Mouse (Mus musculus) neutrophil, adult 59 days (primary cell): Measurements from ENCODE around the gene Mrps15. TPM values are rescaled to one million over a fixed set of nuclear protein-coding genes. Genes with fewer than 3 reads are reported as not detected.

ENCODE experiments used
- total RNA-seq, 2 experiments: library from RNA; stranded (reverse); gene quantifications; 1 replicate in 1 of 2; 2 replicates in 1 of 2; pipeline ENCODE4 v1.2.4; 2023

The Mrps15 gene
- total RNA-seq: 10 to 100 TPM; 28.8 to 36.9 TPM

GRCm38 (mm10) chr4:126046851-126047585 lies at the start of gene Mrps15:
Mrps15 (plus strand) TSS chr4:126046925.

GRCm38 (mm10) chr4:126024303-126024900 lies 22.3 kb upstream of the Mrps15 start, which contains the start of gene Csf3r:
Csf3r (plus strand) TSS chr4:126024550.

GRCm38 (mm10) chr4:126058134-126058996 lies 11.6 kb downstream of the Mrps15 start, which contains the start of gene Oscp1:
Oscp1 (plus strand) TSS chr4:126058565.

GRCm38 (mm10) chr4:126096464-126097111 lies 49.9 kb downstream of the Mrps15 start, which contains the start of gene Lsm10:
Lsm10 (plus strand) TSS chr4:126096623.

GRCm38 (mm10) chr4:126103590-126104068 lies 56.9 kb downstream of the Mrps15 start, which contains the start of gene Stk40:
Stk40 (plus strand) TSS chr4:126103957.

Other genes starting within 250 kb of the Mrps15 start
- gene Csf3r, start 22.4 kb upstream of the Mrps15 start, total RNA-seq: 1,000 to 10,000 TPM; 1,050 to 1,133 TPM
- gene Oscp1, start 11.6 kb downstream of the Mrps15 start, total RNA-seq: 10 to 100 TPM in 1 of 2 experiments, 1 to 10 TPM in 1; 8.8 to 10.3 TPM
- gene Lsm10, start 49.7 kb downstream of the Mrps15 start, total RNA-seq: 10 to 100 TPM; 27.8 to 39.7 TPM
- gene Stk40, start 57.0 kb downstream of the Mrps15 start, total RNA-seq: 10 to 100 TPM; 60.4 to 63.6 TPM
- gene Eva1b, start 100.8 kb downstream of the Mrps15 start, total RNA-seq: 1 to 10 TPM; 1.2 to 2.2 TPM
- under 1 TPM; 0.42 to 0.47 TPM for gene Sh3d21, start 116.6 kb downstream of the Mrps15 start, total RNA-seq
- gene Thrap3, start 155.8 kb downstream of the Mrps15 start, total RNA-seq: 100 to 1,000 TPM; 242 to 273 TPM
- gene Map7d1, start 209.4 kb downstream of the Mrps15 start, total RNA-seq: 100 to 1,000 TPM; 106 to 115 TPM
- gene Trappc3, start 215.4 kb downstream of the Mrps15 start, total RNA-seq: 10 to 100 TPM; 29.7 to 34.9 TPM
- not detected for gene Col8a2, start 239.9 kb downstream of the Mrps15 start, total RNA-seq